Mouse (Mus musculus): ENCODE data around the gene Baz1b.
"Not testable (repeated sequence)": the region's sequence is repeated elsewhere in the genome, so short reads cannot be mapped to it uniquely, and the experiment has no call there.

The Baz1b gene

DNA sequence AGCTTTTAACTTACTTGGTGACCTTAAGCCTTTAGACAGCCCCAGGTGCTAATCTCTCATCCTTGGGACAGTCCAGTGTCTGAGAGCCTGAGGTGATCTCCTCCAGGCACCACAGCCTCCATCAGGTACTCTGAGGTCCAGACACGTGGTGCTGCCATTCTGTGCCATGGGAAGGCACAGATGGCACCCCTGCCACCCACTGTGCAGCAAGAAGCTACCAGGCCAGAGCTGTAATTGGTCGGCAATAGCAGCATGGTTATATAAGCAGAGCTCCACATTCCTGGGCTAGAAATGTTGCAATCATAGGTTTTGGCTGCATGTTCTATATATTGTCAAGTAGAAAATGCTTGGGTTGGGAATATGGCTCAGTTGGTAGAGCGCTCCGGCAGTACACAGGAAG, 8.1 kb upstream of the Baz1b start:
- DNase-seq (ENCODE audit: low read depth, low spot score): no peak

DNA sequence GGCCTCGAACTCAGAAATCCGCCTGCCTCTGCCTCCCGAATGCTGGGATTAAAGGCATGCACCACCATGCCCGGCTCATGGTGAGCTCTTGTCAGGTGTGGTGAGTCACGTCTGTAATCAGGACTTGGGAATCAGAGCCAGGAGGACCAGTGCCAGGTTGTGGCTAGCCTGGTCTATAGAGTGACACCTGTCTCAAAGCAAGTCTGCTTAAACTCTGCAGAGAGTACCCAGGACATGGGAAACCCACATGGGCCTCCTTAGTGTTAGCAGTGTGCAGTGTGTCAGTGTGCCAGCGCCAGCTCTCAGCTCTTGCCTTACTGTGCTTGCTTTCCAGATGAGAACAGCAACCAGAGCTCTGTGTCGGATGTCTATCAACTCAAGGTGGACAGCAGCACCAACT, 7.4 kb upstream of the Baz1b start:
- DNase-seq (ENCODE audit: low read depth, low spot score): no peak

DNA sequence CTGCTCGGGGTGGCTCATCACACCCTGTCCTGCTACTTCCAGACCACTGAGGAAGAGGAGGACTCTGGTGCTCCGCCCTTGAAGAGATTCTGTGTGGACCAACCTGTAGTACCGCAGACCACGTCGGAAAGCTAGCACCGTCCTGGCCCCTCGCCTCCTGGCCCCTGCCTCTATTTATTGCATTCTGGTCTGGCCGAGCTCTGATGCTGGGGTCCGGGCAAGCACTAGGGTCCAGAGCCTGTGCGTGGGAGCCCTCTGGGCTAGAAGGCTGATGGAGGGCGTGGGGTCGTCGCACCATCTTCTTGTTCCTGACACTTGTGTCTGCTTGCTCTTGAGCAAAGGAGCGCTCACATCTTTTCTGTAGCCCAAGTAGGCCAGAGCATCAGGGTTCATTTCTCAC, 6.3 kb upstream of the Baz1b start:
- no peak for DNase-seq (ENCODE audit: low read depth, low spot score)

DNA sequence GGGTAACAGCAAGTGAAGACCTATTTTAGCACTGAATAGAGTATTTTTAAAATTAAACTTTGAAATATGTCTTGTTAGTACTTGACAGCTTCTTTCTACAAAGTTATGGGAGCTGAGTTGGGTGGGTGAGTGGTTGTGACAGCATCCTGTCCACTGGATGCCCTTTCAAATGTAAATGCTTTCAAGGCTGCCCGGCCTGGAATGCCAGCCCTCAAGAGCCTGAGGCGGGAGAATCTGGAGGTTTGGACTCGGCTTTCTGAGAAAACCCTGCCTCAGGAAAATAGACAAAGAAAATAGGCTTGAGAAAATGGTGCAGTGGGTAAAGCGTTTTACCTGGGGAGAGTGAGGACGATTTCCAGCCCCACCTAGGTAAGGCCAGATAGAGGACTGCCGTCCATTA, 5.3 kb upstream of the Baz1b start:
- no peak for DNase-seq (ENCODE audit: low read depth, low spot score)

DNA sequence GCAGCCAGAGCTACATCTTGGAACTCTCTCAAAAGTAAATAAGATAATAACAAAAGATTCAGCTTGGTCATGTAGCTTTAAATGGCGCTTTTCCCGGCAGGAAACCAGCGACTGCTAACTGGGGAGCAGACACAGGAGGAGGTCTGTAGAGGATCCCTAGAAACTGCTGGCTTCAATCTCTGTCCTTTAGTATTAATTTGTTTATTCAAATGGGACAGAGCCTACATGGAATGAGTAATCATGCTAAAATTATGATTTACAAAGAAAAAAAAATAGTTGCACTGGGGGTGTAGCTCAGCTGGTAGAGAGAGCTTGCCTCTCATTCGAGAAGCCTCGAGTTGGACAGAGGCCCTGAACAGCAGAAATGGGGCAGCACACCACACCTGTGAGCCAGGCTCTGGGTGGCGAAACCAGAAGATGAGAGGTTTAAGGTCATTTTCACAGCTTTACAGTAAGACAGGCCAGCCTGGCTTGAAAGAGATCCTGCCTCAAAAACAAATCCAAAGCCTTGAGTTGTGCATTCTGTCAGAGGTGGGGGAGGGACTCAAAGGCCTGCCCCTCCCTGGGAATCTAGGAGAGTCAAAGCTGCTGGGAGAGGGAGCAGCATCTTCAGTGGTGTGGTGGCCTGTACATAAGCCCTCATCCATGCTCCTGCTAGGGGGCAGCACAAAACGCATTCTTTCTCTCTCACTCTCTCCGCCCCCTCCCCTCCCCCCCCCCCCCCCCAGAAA, 3.8 kb upstream of the Baz1b start:
- no peak for DNase-seq (ENCODE audit: low read depth, low spot score)

DNA sequence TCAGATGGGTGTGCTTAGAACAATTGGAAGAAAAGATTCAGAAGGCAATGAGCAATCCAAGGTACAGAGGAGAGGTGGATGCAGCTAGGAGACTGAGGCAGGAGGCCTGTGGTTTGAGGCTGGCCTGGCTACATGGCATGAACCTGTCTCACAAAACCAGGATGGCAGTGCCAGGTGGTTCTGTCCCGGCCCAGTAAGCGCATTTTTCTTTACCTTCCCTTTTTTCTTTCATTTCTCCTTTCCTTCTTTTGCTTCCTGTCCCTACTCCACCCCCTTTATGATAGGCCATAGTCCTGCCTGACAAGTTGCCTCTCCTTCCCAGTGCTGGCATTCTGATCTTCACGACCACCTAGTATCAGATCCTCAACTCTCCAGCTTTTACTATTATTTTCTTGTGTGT, 2.0 kb upstream of the Baz1b start:
- DNase-seq (ENCODE audit: low read depth, low spot score): no peak

DNA sequence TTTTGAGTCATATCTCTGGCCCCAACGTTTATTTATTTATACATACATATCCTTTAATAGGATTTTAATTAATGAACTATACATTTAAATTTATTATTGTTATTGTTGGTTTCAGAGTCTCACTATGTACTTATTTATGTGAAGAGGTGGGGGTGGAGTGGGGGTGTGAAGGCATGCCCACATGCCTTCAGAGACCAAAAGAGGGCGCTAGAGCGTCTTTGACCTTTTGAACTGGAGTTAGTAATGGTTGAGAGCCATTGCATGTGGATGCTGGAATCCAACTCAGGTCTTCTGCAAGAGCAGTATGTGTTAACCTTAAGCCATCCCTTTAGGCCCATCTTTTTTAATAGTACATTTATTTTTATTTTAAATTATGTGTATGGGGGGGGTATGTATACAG, 1.5 kb upstream of the Baz1b start:
- no peak for DNase-seq (ENCODE audit: low read depth, low spot score)

DNA sequence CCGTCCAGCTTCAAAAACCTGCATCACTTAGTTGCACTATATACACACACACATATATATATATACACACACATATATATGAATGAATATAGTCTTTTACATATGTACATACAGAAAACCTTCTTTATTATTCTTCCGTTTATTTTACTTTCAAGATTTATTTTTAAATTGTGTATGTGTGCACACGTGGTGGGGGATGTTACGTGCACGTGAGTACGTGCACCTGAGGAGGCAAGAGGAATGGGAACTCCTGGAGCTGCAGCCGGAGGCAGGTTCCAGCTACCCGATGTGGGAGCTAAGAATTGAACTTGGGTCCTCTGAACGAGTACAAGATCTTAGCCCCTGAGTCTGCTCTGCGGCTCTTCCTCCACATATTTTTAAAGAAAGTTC, 838 bp upstream of the Baz1b start:
- no peak for DNase-seq (ENCODE audit: low read depth, low spot score)

DNA sequence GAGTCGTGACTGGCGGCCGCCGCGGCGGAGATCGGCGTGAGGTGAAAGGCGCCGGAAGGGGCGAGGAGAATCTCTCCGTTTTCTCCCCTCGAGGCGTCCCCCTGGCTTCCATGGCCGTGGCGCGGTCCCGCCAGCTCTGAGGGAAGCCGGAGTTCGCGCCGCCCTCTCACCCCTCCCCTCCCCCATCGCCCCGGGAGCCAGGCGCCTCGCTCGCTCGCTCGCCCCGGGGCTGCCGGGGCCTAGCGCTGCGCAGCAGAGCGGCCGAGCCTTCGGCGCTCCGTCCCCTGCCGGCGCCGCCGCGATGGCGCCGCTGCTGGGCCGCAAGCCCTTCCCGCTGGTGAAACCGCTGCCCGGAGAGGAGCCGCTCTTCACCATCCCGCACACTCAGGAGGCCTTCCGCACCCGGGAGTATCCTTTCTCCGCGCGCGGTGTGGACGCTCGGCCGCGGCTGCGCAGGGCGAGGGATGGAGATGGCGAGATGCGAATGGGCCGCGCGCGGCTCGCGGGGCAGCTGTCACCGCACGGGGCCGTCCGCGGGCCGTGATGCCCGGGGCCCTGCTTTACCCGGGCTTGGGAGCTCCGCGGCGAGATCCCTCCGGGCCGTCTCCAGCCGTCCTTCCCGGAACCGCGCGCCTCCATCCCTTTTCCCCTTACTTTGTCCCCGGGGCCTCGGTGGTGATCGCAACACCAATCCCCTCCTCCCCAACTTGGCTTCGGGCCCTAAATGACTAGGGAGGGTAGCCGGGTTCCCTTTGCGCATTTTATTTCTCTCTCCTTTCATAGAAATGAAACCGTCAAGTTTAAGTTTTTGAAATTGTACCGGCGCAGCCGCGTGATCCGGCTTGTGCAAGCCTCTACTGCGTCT, 517 bp downstream of the Baz1b start:
- no peak for DNase-seq (ENCODE audit: low read depth, low spot score)

DNA sequence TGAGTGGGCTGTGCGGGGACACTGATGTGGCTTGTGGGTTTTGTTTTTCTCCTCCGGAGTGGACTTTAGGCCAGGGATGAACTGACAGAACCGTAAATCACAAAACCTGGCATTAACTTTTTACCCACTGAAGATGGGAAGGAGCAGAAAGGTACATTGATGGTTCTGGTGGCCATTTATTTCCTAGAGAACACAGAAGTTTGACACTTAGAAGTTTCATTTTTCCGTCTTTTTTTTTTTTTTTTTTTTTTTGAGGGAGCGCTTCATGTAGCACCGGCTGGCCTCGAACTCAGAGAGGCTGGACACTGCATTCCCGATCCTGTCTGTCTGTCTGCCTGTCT, 1.1 kb downstream of the Baz1b start:
- no peak for DNase-seq (ENCODE audit: low read depth, low spot score)

DNA sequence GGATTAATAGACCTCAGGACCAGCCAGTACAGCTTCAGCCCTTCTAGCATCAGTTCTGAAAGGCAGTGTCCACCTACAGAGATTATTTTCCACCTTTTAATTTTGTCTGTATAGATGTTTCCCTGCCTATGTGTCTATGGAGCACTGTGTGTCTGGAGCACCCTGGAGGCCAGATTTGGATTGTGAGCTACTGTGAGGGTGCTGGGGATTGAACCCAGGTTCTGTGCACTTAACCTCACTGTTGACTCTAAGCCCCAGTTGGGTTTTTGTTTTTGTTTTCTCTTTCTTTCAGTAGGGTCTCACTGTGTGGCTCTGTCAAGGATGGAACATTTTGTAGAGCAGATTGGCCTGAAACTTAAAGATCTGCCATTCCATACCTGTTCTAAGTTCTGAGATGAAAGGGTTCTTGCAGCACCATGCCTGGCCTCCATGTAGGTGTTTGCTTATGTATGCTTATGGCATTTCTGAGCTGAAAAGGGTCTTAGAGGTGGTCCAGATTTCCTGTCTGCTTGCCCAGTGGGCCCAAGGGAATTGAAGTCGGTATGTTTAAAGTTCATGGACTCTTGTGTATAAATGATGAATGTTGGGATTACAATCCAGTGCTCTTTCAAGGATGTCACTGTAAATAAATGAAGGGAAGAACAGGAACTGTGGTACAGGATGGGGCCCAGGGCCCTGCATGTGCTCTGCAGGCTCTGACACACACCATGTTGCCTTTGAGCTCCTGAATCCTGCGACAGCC, 2.4 kb downstream of the Baz1b start:
- DNase-seq (ENCODE audit: low read depth, low spot score): no peak

DNA sequence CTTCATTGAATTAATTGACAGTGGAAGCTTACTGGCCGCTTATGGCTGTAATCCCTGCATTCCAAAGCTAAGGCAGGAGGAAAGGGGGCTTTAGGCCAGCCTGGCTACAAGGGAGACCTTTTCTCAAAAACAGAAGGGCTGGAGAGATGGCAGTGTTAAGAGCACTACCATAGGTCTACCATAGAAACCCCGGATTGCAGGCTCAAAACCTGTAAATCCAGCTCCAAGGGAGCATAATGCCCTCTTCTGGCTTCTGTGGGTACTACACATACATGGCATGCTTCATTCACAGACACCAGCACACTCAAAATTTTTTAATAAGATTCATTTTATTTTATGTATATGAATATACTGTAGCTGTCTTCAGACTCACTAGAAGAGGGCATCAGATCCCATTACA, 4.6 kb downstream of the Baz1b start:
- peak; percentile 49 for DNase-seq (ENCODE audit: low read depth, low spot score)

DNA sequence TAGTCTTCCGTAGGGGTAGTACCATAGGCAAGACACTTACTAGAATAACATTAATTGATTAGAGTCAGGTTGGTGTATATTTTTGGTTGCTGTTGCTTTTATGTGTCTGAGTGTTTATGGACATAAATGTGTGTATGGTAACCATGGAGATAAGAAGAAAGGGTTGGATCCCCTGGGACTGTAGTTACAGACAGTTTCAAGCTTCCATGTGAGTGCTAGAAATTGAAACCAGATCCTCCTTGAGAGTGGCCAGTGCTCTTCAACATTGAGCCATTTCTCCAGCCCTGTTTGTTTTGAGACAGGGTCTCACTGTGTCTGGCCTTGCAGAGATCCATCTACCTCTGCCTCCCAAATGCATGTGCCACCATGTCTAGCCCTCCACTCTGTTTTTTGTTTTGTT, 5.4 kb downstream of the Baz1b start:
- no peak for DNase-seq (ENCODE audit: low read depth, low spot score)

DNA sequence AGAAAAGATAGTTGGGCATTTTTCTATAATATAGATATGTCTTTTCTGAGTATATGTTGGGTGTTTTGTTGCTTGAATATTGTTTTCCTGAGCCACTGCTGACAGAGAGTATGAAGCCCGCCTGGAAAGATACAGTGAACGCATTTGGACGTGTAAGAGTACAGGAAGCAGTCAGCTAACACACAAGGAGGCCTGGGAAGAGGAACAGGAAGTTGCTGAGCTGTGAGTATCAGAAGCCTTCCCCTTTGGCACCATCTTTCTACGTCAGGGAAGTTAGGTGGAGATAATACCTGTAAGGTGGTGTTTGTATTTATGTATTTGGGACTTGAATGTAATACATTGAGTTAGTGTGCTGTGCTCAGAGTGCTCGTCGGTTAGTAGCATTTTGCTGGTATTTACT, 9.3 kb downstream of the Baz1b start:
- no peak for DNase-seq (ENCODE audit: low read depth, low spot score)

DNA sequence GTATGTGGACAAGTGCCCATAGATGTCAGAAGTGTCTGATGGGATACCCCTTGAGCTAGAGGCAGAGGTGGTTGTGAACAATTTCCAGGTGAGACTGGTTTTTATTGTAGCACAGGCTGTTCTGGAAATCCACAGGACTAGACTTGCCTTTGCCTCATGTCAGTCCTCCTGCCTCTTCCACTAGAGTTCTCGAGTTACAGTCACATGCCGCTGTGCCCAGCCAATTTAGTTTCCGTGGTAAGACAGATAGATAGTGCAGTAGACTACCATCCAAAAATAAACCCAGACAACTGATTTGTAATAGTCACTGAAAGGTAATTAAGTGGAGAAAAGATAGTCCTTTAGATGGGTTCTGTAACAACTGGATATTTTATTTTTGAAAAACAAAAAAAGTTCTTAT, 15.7 kb downstream of the Baz1b start:
- no peak for DNase-seq (ENCODE audit: low read depth, low spot score)

DNA sequence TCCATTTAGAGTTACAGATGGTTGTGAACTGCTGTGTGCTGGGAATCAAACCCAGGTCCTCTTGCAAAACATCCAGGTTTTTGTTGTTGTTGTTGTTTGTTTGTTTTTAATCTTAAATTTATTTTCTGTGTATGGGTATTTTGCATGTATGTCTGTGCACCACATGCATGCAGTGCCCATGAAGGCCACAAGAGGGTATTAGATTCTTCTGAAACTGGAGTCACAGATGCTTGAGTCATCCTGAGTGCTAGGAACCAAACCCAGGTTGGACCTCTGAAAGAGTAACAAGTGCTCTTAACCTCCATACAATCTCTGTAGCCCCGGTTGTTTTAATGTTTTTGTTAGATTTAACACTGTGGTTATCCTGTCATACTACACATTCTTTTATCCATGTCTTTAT, 21.1 kb downstream of the Baz1b start:
- DNase-seq (ENCODE audit: low read depth, low spot score): no peak

DNA sequence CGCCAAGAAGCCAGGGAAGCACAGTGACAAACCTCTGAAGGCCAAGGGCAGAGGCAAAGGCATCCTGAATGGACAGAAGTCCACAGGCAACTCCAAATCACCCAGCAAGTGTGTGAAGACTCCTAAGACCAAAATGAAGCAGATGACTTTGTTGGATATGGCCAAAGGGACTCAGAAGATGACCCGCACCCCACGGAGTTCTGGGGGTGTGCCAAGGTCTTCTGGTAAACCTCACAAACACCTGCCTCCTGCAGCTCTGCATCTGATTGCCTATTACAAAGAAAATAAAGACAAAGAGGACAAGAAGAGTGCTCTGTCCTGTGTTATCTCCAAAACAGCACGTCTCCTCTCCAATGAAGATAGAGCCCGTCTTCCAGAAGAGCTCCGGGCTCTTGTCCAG, 29.8 kb downstream of the Baz1b start:
- DNase-seq (ENCODE audit: low read depth, low spot score): no peak

DNA sequence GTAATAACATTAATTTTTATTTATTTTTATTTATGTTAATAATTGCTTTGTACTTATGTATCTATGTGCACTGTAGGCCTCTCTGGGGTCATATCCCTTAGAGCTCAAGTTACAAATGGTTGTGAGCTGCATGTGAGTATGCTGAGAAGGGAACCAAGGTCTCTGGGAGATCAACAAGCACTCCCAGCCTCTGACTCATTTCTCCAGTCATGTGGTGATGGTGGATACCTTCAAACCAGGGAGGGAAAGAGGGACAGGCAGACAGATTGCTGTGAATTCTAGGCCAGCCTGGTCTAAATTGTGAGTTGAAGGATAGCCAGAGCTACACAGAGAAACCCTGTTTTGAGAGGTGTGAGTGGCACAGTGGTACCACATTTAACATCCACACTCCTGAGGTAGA, 33.9 kb downstream of the Baz1b start:
- no peak for DNase-seq (ENCODE audit: low read depth, low spot score)

DNA sequence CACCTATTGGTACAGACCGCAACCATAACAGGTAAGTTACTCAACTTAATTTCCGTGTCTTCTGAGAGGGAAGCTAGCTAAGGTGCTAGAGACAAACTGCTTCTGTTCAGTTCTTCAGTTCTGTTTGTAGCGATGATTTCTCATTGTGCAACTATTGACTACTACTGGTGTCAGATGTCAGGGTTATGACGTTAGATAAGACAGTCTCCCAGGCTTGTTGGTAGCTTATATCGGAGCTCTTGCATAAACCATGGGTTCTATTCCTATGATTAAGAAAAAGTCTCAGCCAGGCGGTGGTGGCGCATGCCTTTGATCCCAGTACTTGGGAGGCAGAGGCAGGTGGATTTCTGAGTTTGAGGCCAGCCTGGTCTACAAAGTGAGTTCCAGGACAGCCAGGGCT, 35.0 kb downstream of the Baz1b start:
- no peak for DNase-seq (ENCODE audit: low read depth, low spot score)

DNA sequence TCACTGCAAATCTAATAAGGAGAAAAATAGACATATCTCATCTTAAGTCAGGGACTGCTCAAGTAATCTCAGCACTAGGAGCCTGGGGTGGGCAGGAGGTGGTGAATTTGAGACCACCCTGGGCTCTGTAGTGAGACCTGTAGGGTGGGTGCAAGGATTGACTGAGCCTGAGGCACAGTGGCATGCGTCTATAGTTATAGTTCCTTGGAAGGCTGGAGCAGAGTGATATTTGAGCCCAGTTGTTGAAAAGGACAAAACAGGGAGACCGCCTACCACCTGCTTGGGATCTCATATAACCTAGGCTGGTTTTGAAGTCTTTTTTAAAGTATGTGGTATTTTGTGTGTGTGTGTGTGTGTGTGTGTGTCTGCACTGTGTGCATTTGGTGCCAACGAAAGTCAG, 37.1 kb downstream of the Baz1b start:
- DNase-seq (ENCODE audit: low read depth, low spot score): no peak

DNA sequence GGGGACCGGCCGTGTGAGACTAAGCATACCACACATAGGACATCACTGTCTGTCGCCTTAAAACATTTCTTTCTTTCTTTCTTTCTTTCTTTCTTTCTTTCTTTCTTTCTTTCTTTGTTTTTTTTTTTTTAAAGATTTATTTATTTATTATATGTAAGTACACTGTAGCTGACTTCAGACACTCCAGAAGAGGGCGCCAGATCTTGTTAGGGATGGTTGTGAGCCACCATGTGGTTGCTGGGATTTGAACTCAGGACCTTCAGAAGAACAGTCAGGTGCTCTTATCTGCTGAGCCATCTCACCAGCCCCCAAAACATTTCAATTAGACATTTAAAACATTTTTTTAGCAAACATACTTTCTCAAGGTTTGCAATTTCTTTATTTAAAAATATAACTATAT, 38.8 kb downstream of the Baz1b start:
- DNase-seq (ENCODE audit: low read depth, low spot score): not testable (repeated sequence)

DNA sequence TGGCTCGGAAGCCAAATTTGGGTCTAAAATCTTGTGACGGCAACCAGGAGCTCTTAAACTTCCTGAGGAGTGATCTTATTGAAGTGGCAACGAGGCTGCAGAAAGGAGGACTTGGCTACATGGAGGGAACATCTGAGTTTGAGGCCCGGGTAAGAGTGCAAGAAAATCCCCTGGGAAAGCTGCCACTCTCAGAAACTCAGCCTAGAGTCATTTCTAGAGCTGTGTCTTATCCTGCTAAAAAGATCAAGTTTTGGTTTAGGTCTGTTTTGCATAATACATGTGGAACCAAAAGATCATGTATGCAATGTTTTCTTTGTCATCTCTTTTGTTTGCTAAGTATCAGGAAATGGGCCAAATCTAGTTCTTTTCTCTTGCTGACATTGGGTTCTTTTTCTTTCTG, 43.1 kb downstream of the Baz1b start:
- no peak for DNase-seq (ENCODE audit: low read depth, low spot score)

Measured in retina, postnatal 7 days (tissue).